Mouse (Mus musculus): ENCODE data around the gene Bcl6. TPM values are rescaled to one million over a fixed set of nuclear protein-coding genes. Genes with fewer than 3 reads are reported as not detected.

Bcl6 gene
- 0.96 and 1.0 TPM in 2 replicates for polyA plus RNA-seq (2015; fragmentation: Nextera tagmentation; extraction: Ambion mirVana)

GRCm38 (mm10) chr16:23988466-23989208, at the start of gene Bcl6, which contains the start of gene Gm37419:
TSS of gene Bcl6 (minus strand) at chr16:23988852.
TSS of gene Gm37419 (plus strand) at chr16:23988482.

GRCm38 (mm10) chr16:23932294-23932693, 56.4 kb downstream of the Bcl6 start, which contains the start of gene Rtp2:
TSS of gene Rtp2 (minus strand) at chr16:23932394.

Other genes starting within 250 kb of the Bcl6 start
- 537 and 554 TPM in 2 replicates for gene Sst, start 97.9 kb downstream of the Bcl6 start, polyA plus RNA-seq (2015; fragmentation: Nextera tagmentation; extraction: Ambion mirVana)
- gene Rtp2, start 56.5 kb downstream of the Bcl6 start, polyA plus RNA-seq (2015; fragmentation: Nextera tagmentation; extraction: Ambion mirVana): 0.10 and 0.18 TPM in 2 replicates
- gene Gm37419, start 370 bp downstream of the Bcl6 start, polyA plus RNA-seq (2015; fragmentation: Nextera tagmentation; extraction: Ambion mirVana): not detected in 2 replicates

All from neural tube, postnatal 0 days (tissue).